Mouse (Mus musculus): Measurements from ENCODE around the gene Spata46. TPM values are rescaled to one million over a fixed set of nuclear protein-coding genes. Genes with fewer than 3 reads are reported as not detected.

Gene Spata46
- polyA plus RNA-seq (2014; fragmentation: Nextera tagmentation; extraction: Ambion mirVana) = 2.0 and 2.7 TPM in 2 replicates

- Histone ChIP-seq H3K9me3 (ENCODE audit: control insufficient read depth, low read length) (no peaks in the 10 kb centered on the region), H3K36me3 (ENCODE audit: control insufficient read depth, insufficient read depth, low read length) (no peaks in the 10 kb centered on the region), H3K4me2 (ENCODE audit: low read length) (no peak within 1 kb of the TSS), H3K4me1 (replicated peaks; ENCODE audit: control insufficient read depth, insufficient read depth, low read length) (no peaks in the 10 kb centered on the region), H3K27me3 (replicated peaks; ENCODE audit: control insufficient read depth, insufficient read depth, low read length) (no peaks in the 10 kb centered on the region), H3K4me3 (ENCODE audit: low read depth, low read length) (no peak within 1 kb of the TSS), H3K9ac (ENCODE audit: low read length) (no peak within 1 kb of the TSS), H3K27ac (ENCODE audit: low read depth) (no peak within 1 kb of the TSS)
- WGBS = 88% methylated on average over 4 of the region's 4 CpGs
- DNase-seq (ENCODE audit: low spot score) (no peak), ATAC-seq (replicated peaks; ENCODE audit: low FRiP score, low TSS enrichment, low read depth) (no peak)
Measured at GRCm38 (mm10) chr1:170308503-170308902, at the start of gene Spata46. TSS of gene Spata46 (plus strand) at chr1:170308803.

- H3K4me3 ChIP-seq (ENCODE audit: low read depth, low read length) = no peak overlapping the region
- peaks cover 12% of the 10 kb centered on the region; the same call in 1 of the 2 replicates for H3K9me3 ChIP-seq (ENCODE audit: control insufficient read depth, low read length)
- WGBS = 84% methylated on average over 6 of the region's 6 CpGs
- no peak overlapping the region for H3K27ac ChIP-seq (ENCODE audit: low read depth)
- no peak for DNase-seq (ENCODE audit: low spot score)
- ATAC-seq (replicated peaks; ENCODE audit: low FRiP score, low TSS enrichment, low read depth) = no peak
- no peaks in the 10 kb centered on the region for H3K27me3 ChIP-seq (replicated peaks; ENCODE audit: control insufficient read depth, insufficient read depth, low read length)
- H3K36me3 ChIP-seq (ENCODE audit: control insufficient read depth, insufficient read depth, low read length) = no peaks in the 10 kb centered on the region
- H3K9ac ChIP-seq (ENCODE audit: low read length) = no peak overlapping the region
- no peaks in the 10 kb centered on the region for H3K4me1 ChIP-seq (replicated peaks; ENCODE audit: control insufficient read depth, insufficient read depth, low read length)
- no peak overlapping the region for H3K4me2 ChIP-seq (ENCODE audit: low read length)
Measured at GRCm38 (mm10) chr1:170270281-170270680, 38.3 kb upstream of the Spata46 start.

DNA sequence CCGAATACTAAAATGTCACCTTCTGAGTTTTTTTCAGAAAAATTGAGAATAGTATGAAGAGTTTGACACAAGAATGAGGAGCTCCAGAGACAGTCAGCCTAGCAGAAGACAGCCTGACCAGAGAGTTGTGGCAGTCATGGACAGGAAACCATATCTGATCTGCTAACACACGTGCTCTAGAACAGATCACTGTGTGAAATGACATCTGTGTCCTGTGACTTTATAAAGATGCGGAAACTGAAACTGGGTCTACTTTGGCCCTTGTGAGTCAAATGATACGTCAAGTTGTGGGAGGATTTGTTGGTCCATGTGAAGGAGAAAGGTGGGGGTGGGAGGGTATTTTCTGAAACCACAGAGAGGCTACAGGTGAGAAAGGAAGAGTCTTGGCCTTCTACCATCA is 37.9 kb upstream of the Spata46 start:
- no peak for ATAC-seq (replicated peaks; ENCODE audit: low FRiP score, low TSS enrichment, low read depth)
- DNase-seq (ENCODE audit: low spot score) = no peak

DNA sequence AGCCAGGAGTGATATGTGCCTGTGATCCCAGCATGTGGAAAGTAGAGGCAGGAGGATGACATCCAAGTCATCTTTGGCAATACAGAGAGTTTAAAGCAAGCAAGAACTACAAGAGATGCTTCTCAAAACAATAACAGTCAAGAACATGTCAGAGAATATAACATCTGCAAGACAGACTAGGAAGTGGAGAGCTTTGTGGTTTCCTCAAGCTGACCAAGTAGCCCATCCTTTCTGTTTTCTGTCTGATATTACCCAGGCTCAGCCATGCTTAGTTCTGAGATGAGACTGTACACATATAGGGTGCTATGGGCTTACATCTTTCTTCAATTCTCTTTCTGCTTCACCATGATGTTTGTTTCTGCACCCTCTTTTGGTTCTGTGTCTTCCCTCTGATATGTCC is 35.4 kb upstream of the Spata46 start:
- DNase-seq (ENCODE audit: low spot score) (no peak), ATAC-seq (replicated peaks; ENCODE audit: low FRiP score, low TSS enrichment, low read depth) (no peak)
- no peaks in the 10 kb centered on the region for H3K4me1 ChIP-seq (replicated peaks; ENCODE audit: control insufficient read depth, insufficient read depth, low read length)
- no peak overlapping the region for H3K4me3 ChIP-seq (ENCODE audit: low read depth, low read length)
- no peaks in the 10 kb centered on the region for H3K27me3 ChIP-seq (replicated peaks; ENCODE audit: control insufficient read depth, insufficient read depth, low read length)
- H3K9ac ChIP-seq (ENCODE audit: low read length) = no peak overlapping the region
- H3K4me2 ChIP-seq (ENCODE audit: low read length) = no peak overlapping the region
- no peaks in the 10 kb centered on the region for H3K9me3 ChIP-seq (ENCODE audit: control insufficient read depth, low read length)
- no peaks in the 10 kb centered on the region for H3K36me3 ChIP-seq (ENCODE audit: control insufficient read depth, insufficient read depth, low read length)
- no peak overlapping the region for H3K27ac ChIP-seq (ENCODE audit: low read depth)

More for the DNA sequence above, 37.9 kb upstream of the Spata46 start:
- H3K36me3 ChIP-seq (ENCODE audit: control insufficient read depth, insufficient read depth, low read length) = no peaks in the 10 kb centered on the region
- 84% methylated on average over 4 of the region's 4 CpGs for WGBS
- no peak overlapping the region for H3K4me2 ChIP-seq (ENCODE audit: low read length)
- H3K4me1 ChIP-seq (replicated peaks; ENCODE audit: control insufficient read depth, insufficient read depth, low read length) = no peaks in the 10 kb centered on the region
- H3K4me3 ChIP-seq (ENCODE audit: low read depth, low read length) = no peak overlapping the region
- no peak overlapping the region for H3K9ac ChIP-seq (ENCODE audit: low read length)
- no peaks in the 10 kb centered on the region for H3K27me3 ChIP-seq (replicated peaks; ENCODE audit: control insufficient read depth, insufficient read depth, low read length)
- peaks cover 12% of the 10 kb centered on the region; the same call in 1 of the 2 replicates for H3K9me3 ChIP-seq (ENCODE audit: control insufficient read depth, low read length)
- no peak overlapping the region for H3K27ac ChIP-seq (ENCODE audit: low read depth)

DNA sequence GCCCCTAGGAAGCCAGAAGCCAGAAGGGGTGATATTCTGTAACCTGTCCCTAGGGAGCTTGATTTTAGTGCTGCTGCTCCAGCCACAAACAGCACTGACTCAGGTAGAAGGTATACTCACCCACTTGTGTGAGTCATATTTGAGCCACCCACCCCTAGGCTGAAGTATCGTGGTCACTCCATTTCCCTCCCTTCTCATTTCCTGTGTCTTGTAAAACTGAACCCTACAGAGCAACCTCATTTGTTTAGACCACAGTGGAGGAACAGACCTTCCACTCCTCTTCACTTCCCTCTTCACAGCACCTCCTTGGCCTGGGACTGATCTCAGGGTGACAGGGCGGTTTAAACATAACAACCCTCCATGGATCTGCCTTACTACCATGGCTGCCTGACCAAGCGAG is 31.6 kb upstream of the Spata46 start, which contains the start of gene Sh2d1b1:
Sh2d1b1 (plus strand) TSS at position 305 of the 400 bp plus-strand sequence.
- DNase-seq (ENCODE audit: low spot score) (no peak), ATAC-seq (replicated peaks; ENCODE audit: low FRiP score, low TSS enrichment, low read depth) (no peak)
- H3K4me1 ChIP-seq (replicated peaks; ENCODE audit: control insufficient read depth, insufficient read depth, low read length) = no peaks in the 10 kb centered on the region
- 71% methylated on average over 2 of the region's 3 CpGs for WGBS
- no peak within 1 kb of the TSS for H3K4me2 ChIP-seq (ENCODE audit: low read length)
- H3K27me3 ChIP-seq (replicated peaks; ENCODE audit: control insufficient read depth, insufficient read depth, low read length) = no peaks in the 10 kb centered on the region
- H3K4me3 ChIP-seq (ENCODE audit: low read depth, low read length) = no peak within 1 kb of the TSS
- H3K9me3 ChIP-seq (ENCODE audit: control insufficient read depth, low read length) = no peaks in the 10 kb centered on the region
- H3K36me3 ChIP-seq (ENCODE audit: control insufficient read depth, insufficient read depth, low read length) = no peaks in the 10 kb centered on the region
- H3K27ac ChIP-seq (ENCODE audit: low read depth) = no peak within 1 kb of the TSS
- H3K9ac ChIP-seq (ENCODE audit: low read length) = no peak within 1 kb of the TSS

- H3K9me3 ChIP-seq (ENCODE audit: control insufficient read depth, low read length) = no peaks in the 10 kb centered on the region
- H3K4me1 ChIP-seq (replicated peaks; ENCODE audit: control insufficient read depth, insufficient read depth, low read length) = no peaks in the 10 kb centered on the region
- DNase-seq (ENCODE audit: low spot score) = no peak
- ATAC-seq (replicated peaks; ENCODE audit: low FRiP score, low TSS enrichment, low read depth) = no peak
- no peaks in the 10 kb centered on the region for H3K36me3 ChIP-seq (ENCODE audit: control insufficient read depth, insufficient read depth, low read length)
- no peaks in the 10 kb centered on the region for H3K27me3 ChIP-seq (replicated peaks; ENCODE audit: control insufficient read depth, insufficient read depth, low read length)
- H3K4me2 ChIP-seq (ENCODE audit: low read length) = no peak overlapping the region
- H3K9ac ChIP-seq (ENCODE audit: low read length) = no peak overlapping the region
- WGBS = 70% methylated on average over 4 of the region's 4 CpGs
- H3K4me3 ChIP-seq (ENCODE audit: low read depth, low read length) = no peak overlapping the region
- H3K27ac ChIP-seq (ENCODE audit: low read depth) = no peak overlapping the region
Measured at GRCm38 (mm10) chr1:170282415-170283129, 26.0 kb upstream of the Spata46 start.

GRCm38 (mm10) chr1:170292239-170292951 is 16.2 kb upstream of the Spata46 start:
- 38% methylated on average over 9 of the region's 9 CpGs for WGBS
- Histone ChIP-seq H3K27ac (ENCODE audit: low read depth) (no peak overlapping the region), H3K9me3 (ENCODE audit: control insufficient read depth, low read length) (no peaks in the 10 kb centered on the region), H3K4me2 (ENCODE audit: low read length) (no peak overlapping the region; the same call in 1 of the 2 replicates), H3K4me1 (replicated peaks; ENCODE audit: control insufficient read depth, insufficient read depth, low read length) (no peaks in the 10 kb centered on the region), H3K27me3 (replicated peaks; ENCODE audit: control insufficient read depth, insufficient read depth, low read length) (no peaks in the 10 kb centered on the region), H3K36me3 (ENCODE audit: control insufficient read depth, insufficient read depth, low read length) (no peaks in the 10 kb centered on the region), H3K9ac (ENCODE audit: low read length) (no peak overlapping the region), H3K4me3 (ENCODE audit: low read depth, low read length) (no peak overlapping the region)
- ATAC-seq (replicated peaks; ENCODE audit: low FRiP score, low TSS enrichment, low read depth) (no peak), DNase-seq (ENCODE audit: low spot score) (peak; percentile 62)

GRCm38 (mm10) chr1:170293257-170293656 is 15.3 kb upstream of the Spata46 start:
- 74% methylated on average over 5 of the region's 5 CpGs for WGBS
- no peaks in the 10 kb centered on the region for H3K9me3 ChIP-seq (ENCODE audit: control insufficient read depth, low read length)
- ATAC-seq (replicated peaks; ENCODE audit: low FRiP score, low TSS enrichment, low read depth) (no peak), DNase-seq (ENCODE audit: low spot score) (no peak)
- H3K4me2 ChIP-seq (ENCODE audit: low read length) = no peak overlapping the region
- no peaks in the 10 kb centered on the region for H3K27me3 ChIP-seq (replicated peaks; ENCODE audit: control insufficient read depth, insufficient read depth, low read length)
- no peaks in the 10 kb centered on the region for H3K4me1 ChIP-seq (replicated peaks; ENCODE audit: control insufficient read depth, insufficient read depth, low read length)
- no peaks in the 10 kb centered on the region for H3K36me3 ChIP-seq (ENCODE audit: control insufficient read depth, insufficient read depth, low read length)
- no peak overlapping the region for H3K9ac ChIP-seq (ENCODE audit: low read length)
- H3K4me3 ChIP-seq (ENCODE audit: low read depth, low read length) = no peak overlapping the region
- H3K27ac ChIP-seq (ENCODE audit: low read depth) = no peak overlapping the region
